Mouse (Mus musculus) kidney, adult 2 months (tissue): ENCODE measurements at regions not wholly inside any gene's neighbourhood (a gene's known extent, or its start where the extent isn't known, plus 50 kb on each side); places are given as distances from the start of the nearest gene placed in this dataset.

Source experiments
- DNase-seq: peaks from one replicate; pipeline ENCODE4 v3.0.0; 2021
- H3K27ac ChIP-seq: fragments of 200-500 bp; 2 replicates; pipeline ENCODE4 v1.5.1; 2012; ENCODE audit warnings: low read depth, low read length, control low read depth, inconsistent platforms; ENCODE audit not compliant: insufficient read depth
- H3K27me3 ChIP-seq: fragments of 200-500 bp; replicated peaks from 2 replicates; pipeline ENCODE4 v1.6.1; 2012; ENCODE audit warnings: mild to moderate bottlenecking, moderate library complexity, low read length, inconsistent platforms; ENCODE audit not compliant: control insufficient read depth, insufficient read depth
- H3K36me3 ChIP-seq: fragments of 200-500 bp; 2 replicates; pipeline ENCODE4 v1.6.1; 2012; ENCODE audit warnings: mild to moderate bottlenecking, moderate library complexity, low read length, inconsistent platforms; ENCODE audit not compliant: control insufficient read depth, insufficient read depth
- H3K4me1 ChIP-seq: fragments of 200-500 bp; 2 replicates; pipeline ENCODE4 v1.6.1; 2011; ENCODE audit warnings: low read length; ENCODE audit not compliant: control insufficient read depth, insufficient read depth
- H3K4me3 ChIP-seq: fragments of 200-500 bp; 2 replicates; pipeline ENCODE4 v1.5.1; 2011; ENCODE audit warnings: mild to moderate bottlenecking, low read depth, low read length, control low read depth; ENCODE audit not compliant: insufficient read depth
- CTCF ChIP-seq: fragments of 200-500 bp; conservative IDR thresholded peaks from 2 replicates; pipeline ENCODE4 v1.5.1; 2011; ENCODE audit warnings: low read depth, mild to moderate bottlenecking, control low read depth, low read length, moderate library complexity, mixed read lengths; ENCODE audit not compliant: insufficient read depth, insufficient read length
- POLR2A ChIP-seq: fragments of 200-500 bp; IDR thresholded peaks from one replicate; pipeline ENCODE4 v1.6.1; 2011; ENCODE audit warnings: low read depth, low read length, control low read depth
- WGBS: fragments of 180-500 bp; shearing (Covaris S2); methylation state at CpG from one replicate; pipeline ENCODE4 v1.1.7; 2018; 5-methylcytosine and 5-hydroxymethylcytosine counted together

- peak overlapping the region; percentile 31; the same call in 1 of the 2 replicates for H3K27ac ChIP-seq
- no peak for TF ChIP-seq CTCF
- TF ChIP-seq POLR2A, result no peak
- peak; percentile 47 for DNase-seq
- H3K27me3 ChIP-seq, result no peaks in the 10 kb centered on the region
- 15% methylated on average over 8 of the region's 8 CpGs for WGBS
- no peak overlapping the region for H3K4me3 ChIP-seq
- no peaks in the 10 kb centered on the region for H3K4me1 ChIP-seq
- H3K36me3 ChIP-seq, result no peaks in the 10 kb centered on the region
These were observed 181.6 kb upstream of the Clint1 start for GRCm38 (mm10) chr11:45670156-45670830.

GRCm38 (mm10) chr11:45678666-45679292 lies 173.1 kb upstream of the Clint1 start:
- no peak overlapping the region for H3K4me3 ChIP-seq
- no peaks in the 10 kb centered on the region for H3K27me3 ChIP-seq
- peak; percentile 57 for DNase-seq
- TF ChIP-seq CTCF (peak; percentile 72), POLR2A (no peak)
- no peak overlapping the region for H3K27ac ChIP-seq
- no peaks in the 10 kb centered on the region for H3K4me1 ChIP-seq
- H3K36me3 ChIP-seq, result no peaks in the 10 kb centered on the region
- WGBS, result 37% methylated on average over 11 of the region's 11 CpGs

GRCm38 (mm10) chr11:45679293-45679673 lies 172.6 kb upstream of the Clint1 start:
- no peak for TF ChIP-seq POLR2A
- no peak for TF ChIP-seq CTCF
- no peak for DNase-seq
- Histone ChIP-seq H3K27ac (no peak overlapping the region), H3K27me3 (no peaks in the 10 kb centered on the region), H3K4me1 (no peaks in the 10 kb centered on the region), H3K4me3 (no peak overlapping the region), H3K36me3 (no peaks in the 10 kb centered on the region)
- WGBS, result 72% methylated on average over 9 of the region's 9 CpGs

- no peak for TF ChIP-seq CTCF
- no peak for TF ChIP-seq POLR2A
- H3K4me1 ChIP-seq, result no peaks in the 10 kb centered on the region
- DNase-seq, result no peak
- WGBS, result 93% methylated on average over 5 of the region's 5 CpGs
- no peaks in the 10 kb centered on the region for H3K27me3 ChIP-seq
- no peaks in the 10 kb centered on the region for H3K36me3 ChIP-seq
- no peak overlapping the region for H3K4me3 ChIP-seq
- no peak overlapping the region for H3K27ac ChIP-seq
These were observed 166.3 kb upstream of the Clint1 start for GRCm38 (mm10) chr11:45685571-45685970.

- 43% methylated on average over 6 of the region's 6 CpGs for WGBS
- DNase-seq, result no peak
- Histone ChIP-seq H3K4me3 (no peak overlapping the region), H3K36me3 (no peaks in the 10 kb centered on the region), H3K4me1 (no peaks in the 10 kb centered on the region), H3K27me3 (no peaks in the 10 kb centered on the region), H3K27ac (no peak overlapping the region)
- TF ChIP-seq CTCF (no peak), POLR2A (no peak)
These were observed 158.6 kb upstream of the Clint1 start for GRCm38 (mm10) chr11:45693206-45693605.

GRCm38 (mm10) chr11:45701506-45701905 lies 150.3 kb upstream of the Clint1 start:
- 66% methylated on average over 3 of the region's 3 CpGs for WGBS
- no peak overlapping the region for H3K27ac ChIP-seq
- TF ChIP-seq CTCF, result no peak
- no peak for TF ChIP-seq POLR2A

GRCm38 (mm10) chr11:45702916-45703315 lies 148.9 kb upstream of the Clint1 start:
- H3K27me3 ChIP-seq, result no peaks in the 10 kb centered on the region
- DNase-seq, result no peak
- no peaks in the 10 kb centered on the region for H3K4me1 ChIP-seq
- 46% methylated on average over 3 of the region's 3 CpGs for WGBS
- TF ChIP-seq POLR2A, result no peak
- no peak for TF ChIP-seq CTCF
- no peak overlapping the region for H3K4me3 ChIP-seq
- H3K36me3 ChIP-seq, result no peaks in the 10 kb centered on the region
- no peak overlapping the region for H3K27ac ChIP-seq

More at GRCm38 (mm10) chr11:45701506-45701905, 150.3 kb upstream of the Clint1 start:
- no peaks in the 10 kb centered on the region for H3K4me1 ChIP-seq
- no peak for DNase-seq
- no peaks in the 10 kb centered on the region for H3K27me3 ChIP-seq
- H3K4me3 ChIP-seq, result no peak overlapping the region
- H3K36me3 ChIP-seq, result no peaks in the 10 kb centered on the region
